Comparison of ENCODE assay signal across 28 mouse cellular contexts in genomic region chr1:39583173-39583572, GRCm38 (mm10). TPM values are rescaled to one million over a fixed set of nuclear protein-coding genes. Genes with fewer than 3 reads are reported as not detected.
DNase-seq lines count a peak whose midpoint lies in the region; ATAC-seq lines count a peak whose summit lies in the region.
"Had no signal": no experiment of that assay in that cellular context is flagged by ENCODE, and none has a peak within 500 bp of the region (broad histone marks: within the 10 kb centered on the region; RNA-seq: fewer than 3 reads in every experiment).

No protein-coding gene starts in this region.

- H3K9me3 ChIP-seq in heart, embryonic 11.5 days (replicated peaks; ENCODE audit: control insufficient read depth, low read length) = no peaks in the 10 kb centered on the region
- H3K9me3 ChIP-seq in midbrain, embryonic 10.5 days (replicated peaks) = no peaks in the 10 kb centered on the region
- H3K9me3 ChIP-seq: embryonic facial prominence, embryonic 12.5 days; embryonic facial prominence, embryonic 15.5 days; G1E; heart, embryonic 13.5 days had no signal

- peak; percentile 74 for DNase-seq in heart, adult 11 months
- peak; percentile 18 for DNase-seq in 416B (ENCODE audit: low read depth)
- DNase-seq in midbrain, embryonic 10.5 days (ENCODE audit: low spot score) = no peak
- no peak for DNase-seq in left cerebral cortex, postnatal 14 days (ENCODE audit: low spot score in 2 of 2)
- DNase-seq in kidney, postnatal 14 days = no peak
- DNase-seq: adrenal gland, postnatal 10 days; adrenal gland, postnatal 36 days; B cell, adult 2 months; cerebellum, adult 11 months; cerebellum, adult 2 months; cerebellum, adult 9-11 months; cerebellum, postnatal 25 days; forebrain, postnatal 0 days; gastrocnemius, postnatal 36 days; heart, adult 18-20 months; heart, postnatal 14 days; heart, postnatal 4 days had no signal

- no peaks in the 10 kb centered on the region for H3K27me3 ChIP-seq in heart, embryonic 11.5 days (ENCODE audit: control insufficient read depth, insufficient read depth, low read length)
- H3K27me3 ChIP-seq in midbrain, embryonic 10.5 days (ENCODE audit: low read depth, poor library complexity, severe bottlenecking) = no peaks in the 10 kb centered on the region
- H3K27me3 ChIP-seq: embryonic facial prominence, embryonic 12.5 days; embryonic facial prominence, embryonic 15.5 days had no signal

- no peak overlapping the region for H3K4me2 ChIP-seq in heart, embryonic 11.5 days
- H3K4me2 ChIP-seq: embryonic facial prominence, embryonic 12.5 days; embryonic facial prominence, embryonic 15.5 days; heart, embryonic 13.5 days; hindbrain, embryonic 14.5 days had no signal

- intact Hi-C loops in left cerebral cortex, postnatal 14 days (cut with DNase I) = no loop called here

- no peak overlapping the region for H3K9ac ChIP-seq in heart, embryonic 11.5 days (ENCODE audit: low read depth, low read length)
- H3K9ac ChIP-seq: embryonic facial prominence, embryonic 12.5 days; embryonic facial prominence, embryonic 15.5 days; forebrain, postnatal 0 days; heart, embryonic 13.5 days; hindbrain, embryonic 14.5 days had no signal

- H3K79me2 ChIP-seq in macrophage (ENCODE audit: inconsistent target) = no peaks in the 10 kb centered on the region

- no peak for ATAC-seq in heart, embryonic 11.5 days (replicated peaks; ENCODE audit: insufficient number of reproducible peaks, low FRiP score, low TSS enrichment)
- peak; percentile 45 for ATAC-seq in monocyte, adult 5-6 weeks (replicated peaks; ENCODE audit: insufficient number of reproducible peaks, low FRiP score, low TSS enrichment, poor library complexity, severe bottlenecking)
- ATAC-seq: forebrain, embryonic 14.5 days; forebrain, postnatal 0 days; hindbrain, postnatal 0 days; Patski had no signal

- no peaks in the 10 kb centered on the region for H3K4me1 ChIP-seq in heart, embryonic 11.5 days (ENCODE audit: control insufficient read depth, insufficient read depth, low read length)
- peaks cover 4% of the 10 kb centered on the region; the same call in 1 of the 2 replicates for H3K4me1 ChIP-seq in midbrain, embryonic 10.5 days
- H3K4me1 ChIP-seq: embryonic facial prominence, embryonic 12.5 days; embryonic facial prominence, embryonic 15.5 days; heart, embryonic 13.5 days had no signal

- 89% methylated on average over 9 of the region's 9 CpGs for whole genome bisulfite sequencing in heart, embryonic 11.5 days (ENCODE audit: insufficient replicate concordance)
- WGBS in macrophage (ENCODE audit: missing documents) = 48% methylated on average over 9 of the region's 9 CpGs
- 89% methylated on average over 9 of the region's 9 CpGs for WGBS in midbrain, embryonic 10.5 days

- H3K36me3 ChIP-seq in heart, embryonic 11.5 days (ENCODE audit: control insufficient read depth, insufficient read depth, low read length) = no peaks in the 10 kb centered on the region
- H3K36me3 ChIP-seq in macrophage (ENCODE audit: inconsistent target) = no peaks in the 10 kb centered on the region
- H3K36me3 ChIP-seq in midbrain, embryonic 10.5 days = no peaks in the 10 kb centered on the region
- H3K36me3 ChIP-seq: embryonic facial prominence, embryonic 12.5 days; embryonic facial prominence, embryonic 15.5 days; G1E; heart, embryonic 13.5 days had no signal

- H3K4me3 ChIP-seq in heart, embryonic 11.5 days (ENCODE audit: low read depth, low read length) = no peak overlapping the region
- H3K4me3 ChIP-seq in macrophage (ENCODE audit: inconsistent target) = no peak overlapping the region
- no peak overlapping the region for H3K4me3 ChIP-seq in midbrain, embryonic 10.5 days
- H3K4me3 ChIP-seq: embryonic facial prominence, embryonic 12.5 days; embryonic facial prominence, embryonic 15.5 days; heart, embryonic 13.5 days had no signal

- no peak overlapping the region for H3K27ac ChIP-seq in heart, embryonic 11.5 days (ENCODE audit: low read depth, low read length)
- peak overlapping the region; percentile 2 for H3K27ac ChIP-seq in macrophage
- no peak overlapping the region for H3K27ac ChIP-seq in midbrain, embryonic 10.5 days (replicated peaks)
- H3K27ac ChIP-seq: embryonic facial prominence, embryonic 12.5 days; embryonic facial prominence, embryonic 15.5 days; heart, embryonic 13.5 days; hindbrain, embryonic 14.5 days; hindbrain, postnatal 0 days had no signal

RNA-seq across cellular contexts. Expression of gene Rnf149, which starts 6.0 kb away (rescaled TPM):
- 19.0 TPM in 2 replicates for polyA plus RNA-seq in heart, embryonic 11.5 days (2014; fragmentation: Nextera tagmentation; extraction: Ambion mirVana)
- total RNA-seq in macrophage (2018; cell fraction: chromatin; rRNA removed) = 1,000 to 10,000 TPM in 4 of 26 experiments, 100 to 1,000 TPM in 22; 207 to 1,734 (median 562) TPM
- total RNA-seq in macrophage (2018; cell fraction: cytosol; rRNA removed) = 100 to 1,000 TPM; 103 to 307 (median 139) TPM
- 100 to 1,000 TPM; 181 to 676 (median 390) TPM for total RNA-seq in macrophage (2018; cell fraction: nucleus; rRNA removed)
- polyA plus RNA-seq in macrophage (2018) = 117 to 167 TPM (median 137 TPM) in 3 replicates
- total RNA-seq in monocyte, adult 5-6 weeks (2017) = 204 to 430 TPM (median 348 TPM) in 3 replicates
- polyA plus RNA-seq in midbrain, embryonic 10.5 days (2016; fragmentation: Nextera tagmentation; extraction: Ambion mirVana) = 21.6 and 24.3 TPM in 2 replicates
- 10 to 100 TPM; 24.3 to 29.3 TPM for total RNA-seq in left cerebral cortex, postnatal 14 days (2021)

RNA-seq across cellular contexts. Expression of gene Cnot11, which starts 48.4 kb away (rescaled TPM):
- polyA plus RNA-seq in heart, embryonic 11.5 days (2014; fragmentation: Nextera tagmentation; extraction: Ambion mirVana) = 20.0 and 20.4 TPM in 2 replicates
- total RNA-seq in macrophage (2018; cell fraction: chromatin; rRNA removed) = 10 to 100 TPM in 4 of 26 experiments, 1 to 10 TPM in 22; 2.2 to 11.0 (median 6.7) TPM
- total RNA-seq in macrophage (2018; cell fraction: cytosol; rRNA removed) = 10 to 100 TPM in 25 of 26 experiments, 1 to 10 TPM in 1; 9.7 to 17.1 (median 14.3) TPM
- 10 to 100 TPM in 8 of 26 experiments, 1 to 10 TPM in 18; 4.6 to 14.9 (median 7.5) TPM for total RNA-seq in macrophage (2018; cell fraction: nucleus; rRNA removed)
- 13.6 to 16.5 TPM (median 14.8 TPM) in 3 replicates for polyA plus RNA-seq in macrophage (2018)
- total RNA-seq in monocyte, adult 5-6 weeks (2017) = 23.9 to 27.3 TPM (median 24.0 TPM) in 3 replicates
- polyA plus RNA-seq in midbrain, embryonic 10.5 days (2016; fragmentation: Nextera tagmentation; extraction: Ambion mirVana) = 18.8 and 20.9 TPM in 2 replicates
- 10 to 100 TPM; 23.1 to 25.9 TPM for total RNA-seq in left cerebral cortex, postnatal 14 days (2021)

Comparison
In these comparisons a context has a peak if more than half of its experiments do, and no peak if none do; other contexts are left out.
1. DNase-seq: peak in heart, adult 11 months (single experiment) and 416B (single experiment); none in midbrain, embryonic 10.5 days (single experiment), left cerebral cortex, postnatal 14 days (0 of 2) and kidney, postnatal 14 days (single experiment).